Mouse (Mus musculus): ENCODE data around the gene Tagln2.

GRCm38 (mm10) chr1:172551009-172551408 lies 51.2 kb downstream of the Tagln2 start:
- TF ChIP-seq CTCF (IDR thresholded peaks at IDR 0.05; ENCODE audit: low read depth) (no peak), EP300 (IDR thresholded peaks at IDR 0.05; ENCODE audit: low read depth) (no peak)

All from heart, postnatal 0 days (tissue).